ENCODE assay signal across 8 mouse cellular contexts in the genomic region with DNA sequence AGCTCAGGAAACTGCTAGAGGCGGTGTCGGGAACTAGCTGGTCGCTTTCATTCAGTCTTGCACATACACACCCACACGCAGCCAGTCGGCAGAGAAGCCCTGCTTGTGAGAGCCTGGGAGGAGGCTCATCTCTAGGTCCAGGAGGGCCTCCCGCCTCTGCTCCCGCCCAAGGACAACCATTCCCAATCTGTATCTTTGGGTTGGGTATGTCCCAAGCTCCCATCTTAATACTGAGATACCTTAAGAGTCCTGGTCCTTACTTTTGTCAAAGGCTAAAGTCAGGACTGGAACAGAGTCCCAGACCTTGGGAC. TPM values are rescaled to one million over a fixed set of nuclear protein-coding genes. Genes with fewer than 3 reads are reported as not detected.
A peak's percentile ranks its signal among the peaks of the same experiment; 100 is the strongest.
DNase-seq lines count a peak whose midpoint lies in the region; ATAC-seq and TF ChIP-seq lines count a peak whose summit lies in the region.

No protein-coding gene starts in this region.

- H3K4me3 ChIP-seq in kidney, embryonic 16.5 days (ENCODE audit: low read length): peak overlapping the region; percentile 76
- peak overlapping the region; percentile 81 for H3K4me3 ChIP-seq in bone marrow, adult 2 months (replicated peaks; ENCODE audit: control insufficient read depth, low read depth, low read length)
- peak overlapping the region; percentile 71 for H3K4me3 ChIP-seq in heart, postnatal 0 days (ENCODE audit: low read depth, low read length)
- peak overlapping the region; percentile 78 for H3K4me3 ChIP-seq in lung, embryonic 16.5 days (ENCODE audit: low read length)

- TF ChIP-seq CTCF in bone marrow, adult 2 months (IDR thresholded peaks at IDR 0.05; ENCODE audit: control insufficient read depth, insufficient read depth, low read length): no peak
- TF ChIP-seq CTCF in heart, postnatal 0 days (IDR thresholded peaks at IDR 0.05; ENCODE audit: low read depth): no peak

- no peak for TF ChIP-seq POLR2A in bone marrow, adult 2 months (IDR thresholded peaks at IDR 0.05; ENCODE audit: borderline replicate concordance, control insufficient read depth, low read depth, low read length)

- 2% methylated on average over 7 of the region's 7 CpGs for WGBS in kidney, embryonic 16.5 days
- 0% methylated on average over 7 of the region's 7 CpGs for WGBS in bone marrow, adult 2 months
- WGBS in heart, postnatal 0 days: 8% methylated on average over 7 of the region's 7 CpGs
- WGBS in lung, embryonic 16.5 days: 4% methylated on average over 7 of the region's 7 CpGs

- H3K9me3 ChIP-seq in kidney, embryonic 16.5 days (ENCODE audit: low read length): no peaks in the 10 kb centered on the region
- H3K9me3 ChIP-seq in heart, postnatal 0 days (replicated peaks; ENCODE audit: control insufficient read depth, low read length): no peaks in the 10 kb centered on the region
- H3K9me3 ChIP-seq in lung, embryonic 16.5 days (ENCODE audit: control insufficient read depth, low read length): no peaks in the 10 kb centered on the region

- peak overlapping the region; percentile 94 for H3K4me2 ChIP-seq in kidney, embryonic 16.5 days (replicated peaks; ENCODE audit: low read depth, low read length)
- peak overlapping the region; percentile 88 for H3K4me2 ChIP-seq in heart, postnatal 0 days (ENCODE audit: low read depth, low read length)
- peak overlapping the region; percentile 92 for H3K4me2 ChIP-seq in lung, embryonic 16.5 days (ENCODE audit: low read depth, low read length)

- peaks cover 35% of the 10 kb centered on the region for H3K4me1 ChIP-seq in kidney, embryonic 16.5 days (ENCODE audit: insufficient read depth, low read length)
- H3K4me1 ChIP-seq in bone marrow, adult 2 months (ENCODE audit: control insufficient read depth, insufficient read depth, low read length): peaks cover 4% of the 10 kb centered on the region; the same call in 1 of the 2 replicates
- H3K4me1 ChIP-seq in heart, postnatal 0 days (ENCODE audit: control insufficient read depth, insufficient read depth): peaks cover 24% of the 10 kb centered on the region
- H3K4me1 ChIP-seq in lung, embryonic 16.5 days (replicated peaks; ENCODE audit: control insufficient read depth, insufficient read depth, low read length): peaks cover 24% of the 10 kb centered on the region

- DNase-seq in kidney, adult 11 months: no peak
- no peak for DNase-seq in heart, postnatal 0 days (ENCODE audit: low spot score)
- peak; percentile 44 for DNase-seq in splenic B cell, adult 2 months (ENCODE audit: low read depth, low spot score)
- no peak for DNase-seq in urinary bladder, adult 18-20 months (ENCODE audit: low spot score in 2 of 2)
- no peak for DNase-seq in layer of hippocampus, postnatal 14 days (ENCODE audit: low spot score in 2 of 2)

- H3K9ac ChIP-seq in kidney, embryonic 16.5 days (replicated peaks; ENCODE audit: low read length): peak overlapping the region; percentile 82
- peak overlapping the region; percentile 79 for H3K9ac ChIP-seq in heart, postnatal 0 days (replicated peaks; ENCODE audit: low read depth, low read length)
- H3K9ac ChIP-seq in lung, embryonic 16.5 days (ENCODE audit: low read length): peak overlapping the region; percentile 90

- peaks cover 6% of the 10 kb centered on the region; the same call in 1 of the 2 replicates for H3K36me3 ChIP-seq in kidney, embryonic 16.5 days (ENCODE audit: insufficient read depth, low read length)
- H3K36me3 ChIP-seq in heart, postnatal 0 days (replicated peaks; ENCODE audit: control insufficient read depth, insufficient read depth, low read length): peaks cover 7% of the 10 kb centered on the region
- H3K36me3 ChIP-seq in lung, embryonic 16.5 days (ENCODE audit: control insufficient read depth, insufficient read depth, low read length): no peaks in the 10 kb centered on the region
- H3K36me3 ChIP-seq in splenic B cell, adult 2 months (ENCODE audit: control insufficient read depth, insufficient read depth, low read length, poor library complexity, severe bottlenecking): no peaks in the 10 kb centered on the region; the same call in 1 of the 2 replicates

- H3K27ac ChIP-seq in kidney, embryonic 16.5 days (ENCODE audit: low read length): peak overlapping the region; percentile 80; the same call in 1 of the 2 replicates
- H3K27ac ChIP-seq in bone marrow, adult 2 months (ENCODE audit: control insufficient read depth, insufficient read depth, low read depth, low read length, poor library complexity): no peak overlapping the region
- peak overlapping the region; percentile 90 for H3K27ac ChIP-seq in heart, postnatal 0 days (ENCODE audit: low read depth)
- H3K27ac ChIP-seq in lung, embryonic 16.5 days (ENCODE audit: low read length): peak overlapping the region; percentile 76

- TF ChIP-seq EP300 in heart, postnatal 0 days (IDR thresholded peaks at IDR 0.05; ENCODE audit: low read depth): no peak

- H3K27me3 ChIP-seq in kidney, embryonic 16.5 days (ENCODE audit: insufficient read depth, low read length): no peaks in the 10 kb centered on the region
- no peaks in the 10 kb centered on the region for H3K27me3 ChIP-seq in heart, postnatal 0 days (ENCODE audit: control insufficient read depth, insufficient read depth, low read length)
- no peaks in the 10 kb centered on the region for H3K27me3 ChIP-seq in lung, embryonic 16.5 days (ENCODE audit: control insufficient read depth, insufficient read depth, low read depth, low read length)
- no peaks in the 10 kb centered on the region for H3K27me3 ChIP-seq in splenic B cell, adult 2 months (ENCODE audit: control insufficient read depth, insufficient read depth, low read length, poor library complexity, severe bottlenecking)

- ATAC-seq in kidney, embryonic 16.5 days (ENCODE audit: low FRiP score, low TSS enrichment): no peak; the same call in 1 of the 2 replicates
- no peak for ATAC-seq in heart, postnatal 0 days (ENCODE audit: insufficient read depth, low read depth)
- ATAC-seq in lung, embryonic 16.5 days (ENCODE audit: low read depth): no peak

RNA-seq across cellular contexts. Expression of gene N4bp3, which starts 0.8 kb away (rescaled TPM):
- 30.9 and 34.1 TPM in 2 replicates for polyA plus RNA-seq in kidney, embryonic 16.5 days (2015; fragmentation: Nextera tagmentation; extraction: Ambion mirVana)
- polyA plus RNA-seq in bone marrow, adult 2 months (2011; ENCODE audit: insufficient read depth, insufficient read length, low replicate concordance, missing spikeins): 2.7 and 5.7 TPM in 2 replicates
- 31.2 and 34.8 TPM in 2 replicates for total RNA-seq in heart, postnatal 0 days (2014; rRNA removed; ENCODE audit: low replicate concordance)
- polyA plus RNA-seq in heart, postnatal 0 days (2015; fragmentation: Nextera tagmentation; extraction: Ambion mirVana): 18.1 and 20.2 TPM in 2 replicates
- polyA plus RNA-seq in lung, embryonic 16.5 days (2015; fragmentation: Nextera tagmentation; extraction: Ambion mirVana): 43.4 and 43.5 TPM in 2 replicates
- total RNA-seq in layer of hippocampus, postnatal 14 days (2021): 10 to 100 TPM; 11.4 to 12.1 TPM

RNA-seq across cellular contexts. Expression of gene D930048N14Rik, which starts 0.9 kb away (rescaled TPM):
- 4.0 and 4.5 TPM in 2 replicates for polyA plus RNA-seq in kidney, embryonic 16.5 days (2015; fragmentation: Nextera tagmentation; extraction: Ambion mirVana)
- 0.29 and 0.72 TPM in 2 replicates for polyA plus RNA-seq in bone marrow, adult 2 months (2011; ENCODE audit: insufficient read depth, insufficient read length, low replicate concordance, missing spikeins)
- total RNA-seq in heart, postnatal 0 days (2014; rRNA removed; ENCODE audit: low replicate concordance): 0.08 and 0.58 TPM in 2 replicates
- polyA plus RNA-seq in heart, postnatal 0 days (2015; fragmentation: Nextera tagmentation; extraction: Ambion mirVana): 0.74 and 0.78 TPM in 2 replicates
- polyA plus RNA-seq in lung, embryonic 16.5 days (2015; fragmentation: Nextera tagmentation; extraction: Ambion mirVana): 4.0 and 4.5 TPM in 2 replicates
- total RNA-seq in layer of hippocampus, postnatal 14 days (2021): 1 to 10 TPM in 1 of 2 experiments, under 1 TPM in 1; 0.88 to 1.3 TPM

RNA-seq across cellular contexts. Expression of gene Rmnd5b, which starts 14.1 kb away (rescaled TPM):
- 48.9 and 51.9 TPM in 2 replicates for polyA plus RNA-seq in kidney, embryonic 16.5 days (2015; fragmentation: Nextera tagmentation; extraction: Ambion mirVana)
- 14.8 and 19.3 TPM in 2 replicates for polyA plus RNA-seq in bone marrow, adult 2 months (2011; ENCODE audit: insufficient read depth, insufficient read length, low replicate concordance, missing spikeins)
- total RNA-seq in heart, postnatal 0 days (2014; rRNA removed; ENCODE audit: low replicate concordance): 38.6 and 54.3 TPM in 2 replicates
- 25.8 and 30.0 TPM in 2 replicates for polyA plus RNA-seq in heart, postnatal 0 days (2015; fragmentation: Nextera tagmentation; extraction: Ambion mirVana)
- 41.1 and 41.8 TPM in 2 replicates for polyA plus RNA-seq in lung, embryonic 16.5 days (2015; fragmentation: Nextera tagmentation; extraction: Ambion mirVana)
- total RNA-seq in layer of hippocampus, postnatal 14 days (2021): 10 to 100 TPM; 60.5 to 65.1 TPM

RNA-seq across cellular contexts. Expression of gene Nhp2, which starts 30.3 kb away (rescaled TPM):
- 156 and 158 TPM in 2 replicates for polyA plus RNA-seq in kidney, embryonic 16.5 days (2015; fragmentation: Nextera tagmentation; extraction: Ambion mirVana)
- polyA plus RNA-seq in bone marrow, adult 2 months (2011; ENCODE audit: insufficient read depth, insufficient read length, low replicate concordance, missing spikeins): 58.3 and 118 TPM in 2 replicates
- 34.1 and 58.2 TPM in 2 replicates for total RNA-seq in heart, postnatal 0 days (2014; rRNA removed; ENCODE audit: low replicate concordance)
- 59.7 and 61.4 TPM in 2 replicates for polyA plus RNA-seq in heart, postnatal 0 days (2015; fragmentation: Nextera tagmentation; extraction: Ambion mirVana)
- 111 and 116 TPM in 2 replicates for polyA plus RNA-seq in lung, embryonic 16.5 days (2015; fragmentation: Nextera tagmentation; extraction: Ambion mirVana)
- 10 to 100 TPM; 50.1 to 53.0 TPM for total RNA-seq in layer of hippocampus, postnatal 14 days (2021)

RNA-seq across cellular contexts. Expression of gene 0610009B22Rik, which starts 38.8 kb away (rescaled TPM):
- 105 and 107 TPM in 2 replicates for polyA plus RNA-seq in kidney, embryonic 16.5 days (2015; fragmentation: Nextera tagmentation; extraction: Ambion mirVana)
- 7.5 and 15.6 TPM in 2 replicates for polyA plus RNA-seq in bone marrow, adult 2 months (2011; ENCODE audit: insufficient read depth, insufficient read length, low replicate concordance, missing spikeins)
- total RNA-seq in heart, postnatal 0 days (2014; rRNA removed; ENCODE audit: low replicate concordance): 28.4 and 45.5 TPM in 2 replicates
- polyA plus RNA-seq in heart, postnatal 0 days (2015; fragmentation: Nextera tagmentation; extraction: Ambion mirVana): 93.0 and 106 TPM in 2 replicates
- polyA plus RNA-seq in lung, embryonic 16.5 days (2015; fragmentation: Nextera tagmentation; extraction: Ambion mirVana): 103 and 104 TPM in 2 replicates
- total RNA-seq in layer of hippocampus, postnatal 14 days (2021): 10 to 100 TPM; 32.6 to 37.7 TPM
